Mouse (Mus musculus): ENCODE data around the gene Gpr33. TPM values are rescaled to one million over a fixed set of nuclear protein-coding genes. Genes with fewer than 3 reads are reported as not detected.

The Gpr33 gene
- total RNA-seq, 2 experiments from 2014 or later, result not detected

DNA sequence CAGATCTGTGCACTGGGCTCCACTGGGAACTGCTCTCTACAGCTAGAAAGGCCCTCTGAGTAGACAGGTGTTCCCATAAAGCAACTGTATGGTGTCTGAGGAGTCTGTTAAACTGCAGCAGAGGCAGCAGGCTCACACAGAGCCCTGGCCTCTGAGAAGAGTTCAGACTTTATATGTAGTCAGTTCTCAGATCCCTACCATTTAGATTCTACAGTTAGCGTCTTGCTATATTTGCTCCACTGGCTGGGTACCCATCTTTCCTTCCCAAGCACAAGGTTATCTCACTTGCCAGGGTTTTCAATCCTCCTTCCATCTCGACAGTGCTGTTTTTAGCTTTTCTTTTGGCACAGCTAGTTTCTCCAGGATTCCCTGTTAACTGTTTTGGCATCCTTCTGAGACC lies 37.2 kb downstream of the Gpr33 start:
- ATAC-seq (replicated peaks; ENCODE audit: low FRiP score, low TSS enrichment, poor library complexity, severe bottlenecking), result no peak

DNA sequence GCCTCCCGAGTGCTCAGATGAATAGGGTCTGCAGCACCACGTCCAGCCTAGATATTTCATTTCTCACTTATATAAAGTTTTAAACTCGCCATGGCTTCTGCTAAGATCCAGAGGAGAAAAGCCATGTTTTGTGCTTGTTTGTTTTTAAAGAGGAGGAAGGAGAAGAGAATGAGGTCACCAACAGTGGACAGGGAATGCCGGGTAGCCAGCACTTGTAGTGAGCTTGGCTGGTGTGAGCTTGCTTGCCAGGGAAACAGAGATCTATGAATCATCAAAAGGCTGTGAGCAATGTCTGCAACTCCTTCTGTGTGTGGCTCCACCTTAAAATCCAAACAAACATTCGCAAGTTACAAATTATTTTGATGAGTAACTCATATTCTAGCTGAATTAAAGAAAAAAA lies 39.3 kb downstream of the Gpr33 start:
- no peak for ATAC-seq (replicated peaks; ENCODE audit: low FRiP score, low TSS enrichment, poor library complexity, severe bottlenecking)

DNA sequence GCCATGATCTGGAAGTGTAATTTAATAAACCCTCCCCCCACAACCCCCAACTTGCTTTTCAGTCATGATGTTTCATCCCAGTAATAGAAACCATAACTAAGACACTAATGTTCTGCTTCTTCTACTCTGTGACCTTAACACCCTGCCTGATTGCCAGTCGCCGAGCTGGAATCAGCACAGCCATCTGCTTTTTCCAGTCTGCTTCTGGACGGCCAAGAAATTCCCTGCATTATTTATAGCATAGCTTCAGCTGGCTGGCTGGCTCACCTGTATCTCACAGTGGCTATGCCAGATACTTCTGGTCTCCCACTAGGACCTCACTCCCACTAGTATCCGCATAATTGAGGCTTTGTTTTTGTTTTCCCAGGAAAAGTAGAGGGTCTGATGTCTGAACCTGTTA lies 42.0 kb downstream of the Gpr33 start:
- no peak for ATAC-seq (replicated peaks; ENCODE audit: low FRiP score, low TSS enrichment, poor library complexity, severe bottlenecking)

DNA sequence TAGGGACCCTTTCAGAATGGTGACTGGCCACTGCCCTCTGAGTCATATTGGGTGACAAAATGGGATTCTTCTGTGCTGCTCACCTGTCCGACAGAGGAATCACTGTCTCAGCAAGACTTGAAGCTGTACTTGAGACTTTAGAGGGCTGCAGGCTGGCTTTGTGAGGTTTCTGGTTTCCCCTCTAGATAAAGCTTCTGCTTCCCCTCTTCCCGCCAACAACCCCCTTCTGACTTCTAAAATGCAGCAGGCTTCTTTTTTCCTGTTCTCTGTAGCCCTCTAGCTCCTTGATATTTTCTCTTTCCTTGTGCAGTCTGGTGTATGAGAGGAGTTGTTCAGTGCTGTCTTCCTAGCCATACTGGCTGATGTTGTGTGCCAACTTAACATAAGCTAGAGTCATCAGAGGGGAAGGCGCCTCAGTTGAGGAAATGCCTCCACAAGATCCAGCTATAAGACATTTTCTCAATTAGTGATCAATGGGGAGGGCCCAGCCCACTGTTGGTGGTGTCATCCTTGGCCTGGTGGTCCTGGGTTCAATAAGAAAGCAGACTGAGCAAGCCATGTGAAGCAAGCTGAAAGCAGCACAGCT lies 42.6 kb downstream of the Gpr33 start:
- ATAC-seq (replicated peaks; ENCODE audit: low FRiP score, low TSS enrichment, poor library complexity, severe bottlenecking), result no peak

DNA sequence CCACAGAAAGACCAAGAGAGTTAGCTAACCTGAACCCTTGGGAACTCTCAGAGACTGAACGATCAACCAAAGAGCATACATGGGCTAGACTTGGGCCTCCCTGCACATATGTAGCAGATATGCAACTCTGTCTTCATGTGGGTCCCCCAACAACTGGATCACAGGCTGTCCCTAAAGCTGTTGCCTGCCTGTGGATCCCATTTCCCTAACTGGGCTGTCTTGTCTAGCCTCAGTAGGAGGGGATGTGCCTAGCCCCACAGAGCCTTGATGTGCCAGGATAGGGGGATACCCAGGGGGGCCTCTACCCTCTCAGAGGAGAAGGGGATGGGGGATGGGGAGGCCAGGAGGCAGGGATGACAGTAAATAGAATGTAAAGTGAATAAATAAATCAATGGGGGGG lies 44.2 kb downstream of the Gpr33 start:
- no peak for ATAC-seq (replicated peaks; ENCODE audit: low FRiP score, low TSS enrichment, poor library complexity, severe bottlenecking)

DNA sequence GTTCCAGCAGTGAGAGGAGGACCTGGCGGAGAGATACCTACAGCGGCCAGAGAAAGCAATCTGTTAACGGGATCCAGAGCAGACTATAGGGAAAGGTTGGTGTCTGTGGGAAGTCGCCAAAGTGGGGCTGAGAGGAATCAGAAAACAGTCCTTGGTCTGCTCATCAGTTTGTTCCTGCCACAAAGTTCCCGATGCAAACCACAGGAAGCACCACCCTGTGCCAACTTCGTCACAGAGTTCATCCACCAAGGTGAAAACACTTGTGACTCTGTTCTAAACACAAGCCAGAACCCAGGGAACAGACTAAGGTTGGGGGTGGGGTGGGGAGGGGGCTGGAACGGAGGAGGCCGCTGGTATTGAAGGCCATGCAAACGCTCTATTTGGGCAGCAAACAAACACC lies 51.3 kb downstream of the Gpr33 start:
- ATAC-seq (replicated peaks; ENCODE audit: low FRiP score, low TSS enrichment, poor library complexity, severe bottlenecking), result no peak

DNA sequence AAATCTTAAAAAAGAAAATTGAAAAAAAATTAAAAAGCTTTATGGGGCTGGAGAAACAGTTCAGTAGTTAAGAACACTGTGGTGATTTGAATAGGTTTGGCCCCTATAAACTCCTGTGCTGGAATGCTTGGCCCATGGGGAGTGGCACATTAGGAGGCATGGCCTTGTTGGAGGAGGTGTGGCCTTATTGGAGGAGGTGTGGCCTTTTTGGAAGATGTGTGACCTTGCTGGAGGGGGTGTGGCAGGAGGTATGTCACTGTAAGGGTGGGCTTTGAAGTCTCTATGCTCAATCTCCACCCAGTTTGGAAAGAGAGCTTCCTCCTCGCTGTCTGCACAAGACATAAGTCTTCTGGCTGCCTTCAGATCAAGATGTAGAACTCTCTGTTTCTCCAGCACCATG lies 53.5 kb downstream of the Gpr33 start:
- ATAC-seq (replicated peaks; ENCODE audit: low FRiP score, low TSS enrichment, poor library complexity, severe bottlenecking), result no peak

Other genes with a start within 250 kb of the Gpr33 start
- gene Hectd1, start 198.5 kb downstream of the Gpr33 start, total RNA-seq (2014; fragmentation: Nextera tagmentation), result 87.4 and 132 TPM in 2 replicates
- gene Hectd1, start 198.5 kb downstream of the Gpr33 start, total RNA-seq (2017), result 186 and 187 TPM in 2 replicates
- gene Heatr5a, start 56.7 kb downstream of the Gpr33 start, total RNA-seq (2014; fragmentation: Nextera tagmentation), result 76.2 and 112 TPM in 2 replicates
- gene Heatr5a, start 56.7 kb downstream of the Gpr33 start, total RNA-seq (2017), result 54.3 and 57.2 TPM in 2 replicates
- gene Dtd2, start 21.6 kb downstream of the Gpr33 start, total RNA-seq (2014; fragmentation: Nextera tagmentation), result 8.5 and 9.8 TPM in 2 replicates
- 15.4 and 29.9 TPM in 2 replicates for gene Dtd2, start 21.6 kb downstream of the Gpr33 start, total RNA-seq (2017)
- 7.5 and 8.8 TPM in 2 replicates for gene Nubpl, start 69.7 kb upstream of the Gpr33 start, total RNA-seq (2014; fragmentation: Nextera tagmentation)
- gene Nubpl, start 69.7 kb upstream of the Gpr33 start, total RNA-seq (2017), result 5.2 and 9.4 TPM in 2 replicates

Measured in megakaryocyte-erythroid progenitor cell, adult 5-6 weeks (primary cell).